Mouse (Mus musculus): ENCODE measurements at regions not wholly inside any gene's neighbourhood (a gene's known extent, or its start where the extent isn't known, plus 50 kb on each side); places are given as distances from the start of the nearest gene placed in this dataset.

GRCm38 (mm10) chr17:88318207-88318791 is 122.2 kb upstream of the Foxn2 start:
- TF ChIP-seq POLR2A (IDR thresholded peaks at IDR 0.05; ENCODE audit: low read depth, low read length), result no peak
- no peak for TF ChIP-seq CTCF (IDR thresholded peaks at IDR 0.05; ENCODE audit: extremely low read depth, insufficient read length, insufficient replicate concordance, low read depth, low read length)

Measured in small intestine, adult 2 months (tissue).